Mouse (Mus musculus): ENCODE results near the gene Rps25.
"Not testable (repeated sequence)": the region's sequence is repeated elsewhere in the genome, so short reads cannot be mapped to it uniquely, and the experiment has no call there.

Rps25 gene

GRCm38 (mm10) chr9:44406906-44407751 is at the start of gene Rps25, which contains the start of gene Trappc4:
Rps25 (plus strand) TSS chr9:44407139.
Trappc4 (minus strand) TSS chr9:44407600.
- peak; percentile 93 to 98 for DNase-seq (ENCODE audit: inconsistent age in 2 of 2, low spot score in 1 of 2)

GRCm38 (mm10) chr9:44357207-44357606 is 49.7 kb upstream of the Rps25 start:
- DNase-seq (ENCODE audit: inconsistent age in 2 of 2, low spot score in 1 of 2): peak in 1 of 2 experiments; percentile 74

- peak; percentile 96 to 98 for DNase-seq (ENCODE audit: inconsistent age in 2 of 2, low spot score in 1 of 2)
Measured at GRCm38 (mm10) chr9:44361190-44361917, 45.6 kb upstream of the Rps25 start, which contains the start of gene Vps11. Vps11 (minus strand) TSS chr9:44361670.

GRCm38 (mm10) chr9:44361931-44362330 is 45.0 kb upstream of the Rps25 start:
- not testable (repeated sequence) for DNase-seq (ENCODE audit: inconsistent age in 2 of 2, low spot score in 1 of 2)

- DNase-seq (ENCODE audit: inconsistent age in 2 of 2, low spot score in 1 of 2): peak in 1 of 2 experiments; percentile 63
Measured at GRCm38 (mm10) chr9:44364480-44364879, 42.5 kb upstream of the Rps25 start.

- DNase-seq (ENCODE audit: inconsistent age in 2 of 2, low spot score in 1 of 2): peak in 1 of 2 experiments; percentile 68
Measured at GRCm38 (mm10) chr9:44373386-44373785, 33.6 kb upstream of the Rps25 start.

- DNase-seq (ENCODE audit: inconsistent age in 2 of 2, low spot score in 1 of 2): peak; percentile 53 to 89
Measured at GRCm38 (mm10) chr9:44376141-44376540, 30.8 kb upstream of the Rps25 start.

GRCm38 (mm10) chr9:44377335-44377734 is 29.6 kb upstream of the Rps25 start:
- DNase-seq (ENCODE audit: inconsistent age in 2 of 2, low spot score in 1 of 2): not testable (repeated sequence)

- DNase-seq (ENCODE audit: inconsistent age in 2 of 2, low spot score in 1 of 2): no peak
Measured at GRCm38 (mm10) chr9:44378153-44378730, 28.7 kb upstream of the Rps25 start.

GRCm38 (mm10) chr9:44379054-44379834 is 27.7 kb upstream of the Rps25 start, which contains the start of gene Hyou1:
Hyou1 (plus strand) TSS chr9:44379490.
- peak; percentile 99 to 100 for DNase-seq (ENCODE audit: inconsistent age in 2 of 2, low spot score in 1 of 2)

GRCm38 (mm10) chr9:44379862-44380261 is 27.1 kb upstream of the Rps25 start:
- DNase-seq (ENCODE audit: inconsistent age in 2 of 2, low spot score in 1 of 2): no peak

GRCm38 (mm10) chr9:44384596-44384995 is 22.3 kb upstream of the Rps25 start:
- peak in 1 of 2 experiments; percentile 46 for DNase-seq (ENCODE audit: inconsistent age in 2 of 2, low spot score in 1 of 2)

- no peak for DNase-seq (ENCODE audit: inconsistent age in 2 of 2, low spot score in 1 of 2)
Measured at GRCm38 (mm10) chr9:44387221-44387620, 19.7 kb upstream of the Rps25 start.

GRCm38 (mm10) chr9:44389273-44389672 is 17.7 kb upstream of the Rps25 start:
- DNase-seq (ENCODE audit: inconsistent age in 2 of 2, low spot score in 1 of 2): peak; percentile 38 to 75

GRCm38 (mm10) chr9:44391466-44391865 is 15.5 kb upstream of the Rps25 start:
- peak; percentile 68 to 90 for DNase-seq (ENCODE audit: inconsistent age in 2 of 2, low spot score in 1 of 2)

GRCm38 (mm10) chr9:44396684-44397411 is 10.1 kb upstream of the Rps25 start, which contains the start of gene Slc37a4:
Slc37a4 (plus strand) TSS chr9:44396852.
- peak; percentile 99 for DNase-seq (ENCODE audit: inconsistent age in 2 of 2, low spot score in 1 of 2)

GRCm38 (mm10) chr9:44398087-44398486 is 8.9 kb upstream of the Rps25 start:
- DNase-seq (ENCODE audit: inconsistent age in 2 of 2, low spot score in 1 of 2): no peak

- no peak for DNase-seq (ENCODE audit: inconsistent age in 2 of 2, low spot score in 1 of 2)
Measured at GRCm38 (mm10) chr9:44398551-44398950, 8.4 kb upstream of the Rps25 start.

GRCm38 (mm10) chr9:44399114-44399794 is 7.7 kb upstream of the Rps25 start:
- DNase-seq (ENCODE audit: inconsistent age in 2 of 2, low spot score in 1 of 2): no peak
